Mouse (Mus musculus): ENCODE data around the gene Nxn.
A peak's percentile ranks its signal among the peaks of the same experiment; 100 is the strongest.

The Nxn gene

DNA sequence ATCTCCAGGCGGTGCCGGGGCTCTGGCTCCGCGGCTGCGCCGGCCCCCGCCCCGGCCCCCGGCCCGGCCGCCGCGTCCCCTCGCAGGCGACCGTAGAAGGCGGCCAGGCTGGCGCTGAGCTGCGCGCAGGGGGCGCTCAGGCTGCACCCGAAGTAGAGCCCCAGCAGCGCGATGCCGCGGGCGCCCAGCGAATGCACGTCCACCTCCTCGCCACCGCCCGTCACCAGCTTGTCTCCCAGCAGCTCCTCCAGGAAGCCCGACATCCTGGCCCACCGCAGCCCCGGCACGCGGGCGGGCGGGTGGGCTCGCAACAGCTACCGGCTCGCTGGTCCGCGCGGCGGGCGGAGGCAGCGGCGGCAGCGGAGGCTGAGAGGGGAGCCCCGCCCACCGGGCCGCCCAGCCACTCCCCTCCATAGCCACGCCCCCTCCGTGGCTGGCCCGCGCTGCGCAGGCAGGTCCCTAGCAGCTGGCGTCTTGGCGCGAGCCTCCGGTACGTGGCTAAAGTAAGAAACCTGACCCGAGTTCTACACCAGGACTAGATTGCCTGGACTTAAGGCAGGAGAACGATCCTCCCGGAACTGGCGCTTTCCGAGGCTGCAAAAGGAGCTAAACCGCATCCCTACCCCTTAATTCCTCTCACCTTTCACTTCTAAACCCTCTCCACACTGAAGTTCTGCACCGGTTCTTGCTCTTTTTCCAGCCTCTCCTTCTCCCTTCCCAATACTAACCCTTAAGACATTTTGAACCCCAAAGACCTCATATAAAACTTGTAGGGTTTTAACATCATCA, at the start of gene Nxn:
Gene Nxn, minus strand, starts transcription at position 343 of the 789 bp plus-strand sequence.
- peak; percentile 92 for DNase-seq

DNA sequence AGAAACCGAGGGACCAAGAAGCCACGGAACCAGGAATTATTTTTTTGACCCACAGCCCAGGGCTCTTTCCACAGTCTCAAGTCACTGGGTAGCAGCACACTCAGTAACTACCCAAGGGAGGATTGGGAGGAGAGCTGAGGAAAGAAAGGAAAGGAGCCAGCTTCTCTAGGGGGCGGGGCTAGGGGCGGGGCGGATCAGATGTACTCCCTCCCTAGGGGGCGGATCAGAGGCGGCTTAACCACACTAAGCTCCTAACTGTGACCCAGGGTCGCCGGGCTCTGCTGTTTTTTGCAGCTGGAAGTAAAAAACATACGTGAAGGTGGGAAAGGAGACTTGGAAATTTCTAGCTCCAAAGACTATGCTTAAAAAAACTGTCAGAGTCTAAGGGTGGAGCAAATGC, 47.3 kb upstream of the Nxn start:
- no peak for DNase-seq

DNA sequence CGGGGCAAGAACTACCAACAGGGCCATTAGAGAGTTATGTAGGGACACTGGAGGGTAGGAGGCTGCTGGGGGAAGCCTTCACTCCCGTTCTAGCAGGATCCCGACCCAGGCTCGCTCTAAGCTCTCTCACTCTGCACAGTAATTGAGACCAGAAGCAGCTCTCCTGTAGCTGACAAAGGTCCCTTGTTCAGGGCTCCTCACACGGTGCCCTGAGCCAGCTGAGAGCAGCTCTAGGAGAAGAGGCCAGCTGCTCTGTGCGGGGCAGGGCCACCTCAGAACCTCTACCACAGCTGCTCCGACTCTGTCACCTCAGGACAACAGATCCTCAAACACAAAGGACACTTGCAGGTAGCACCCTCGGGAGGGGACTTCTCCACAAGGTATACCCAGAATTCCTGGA, 46.5 kb upstream of the Nxn start:
- DNase-seq: no peak

DNA sequence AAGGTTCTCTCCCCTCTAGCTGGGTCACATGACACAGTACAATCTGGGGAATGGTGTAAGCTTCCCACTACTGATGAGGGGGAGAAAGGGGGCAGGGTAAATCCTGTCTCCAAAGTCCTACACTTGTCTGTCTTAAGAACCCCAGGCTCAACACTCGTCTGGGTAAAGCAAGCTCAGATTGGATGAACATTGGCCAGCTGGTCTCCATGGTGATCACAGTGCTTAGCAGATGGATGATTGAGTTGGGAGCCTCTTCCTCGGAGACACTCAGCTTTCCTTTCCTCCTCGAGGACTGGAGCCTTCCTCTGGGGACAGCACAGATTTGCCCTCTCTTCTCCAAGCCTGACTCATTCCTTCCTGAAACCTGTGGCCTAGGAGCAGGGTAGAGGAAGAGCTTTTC, 40.7 kb upstream of the Nxn start:
- no peak for DNase-seq

DNA sequence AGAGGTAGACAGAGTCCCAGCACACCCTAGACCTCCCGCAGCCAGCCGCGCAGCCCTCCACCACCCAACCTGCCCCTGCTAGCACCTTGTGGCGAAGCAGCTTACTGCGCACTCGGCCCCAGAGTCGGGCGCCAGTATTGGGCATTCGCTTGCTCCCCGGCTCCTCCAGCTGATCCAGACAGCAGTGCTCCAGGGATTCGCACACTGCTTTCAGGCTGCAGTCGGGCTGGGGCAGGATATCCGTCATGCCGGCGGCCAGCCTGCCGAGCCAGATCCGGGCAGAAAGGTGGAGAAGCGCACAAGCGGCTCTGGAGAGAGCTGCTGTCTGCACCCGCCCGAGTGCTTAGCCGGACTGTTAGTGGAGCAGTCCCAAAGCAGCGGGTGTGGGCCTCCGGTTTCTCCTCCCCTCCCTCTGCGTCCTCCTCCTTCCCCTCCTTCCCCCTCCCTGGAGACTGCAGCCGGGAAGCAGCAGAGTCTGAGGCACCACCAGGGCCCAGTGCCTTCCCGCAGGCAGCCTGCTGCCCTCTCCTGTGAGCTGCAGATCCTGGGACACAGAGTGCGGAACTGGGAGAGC, 38.0 kb upstream of the Nxn start:
- DNase-seq: peak; percentile 44

DNA sequence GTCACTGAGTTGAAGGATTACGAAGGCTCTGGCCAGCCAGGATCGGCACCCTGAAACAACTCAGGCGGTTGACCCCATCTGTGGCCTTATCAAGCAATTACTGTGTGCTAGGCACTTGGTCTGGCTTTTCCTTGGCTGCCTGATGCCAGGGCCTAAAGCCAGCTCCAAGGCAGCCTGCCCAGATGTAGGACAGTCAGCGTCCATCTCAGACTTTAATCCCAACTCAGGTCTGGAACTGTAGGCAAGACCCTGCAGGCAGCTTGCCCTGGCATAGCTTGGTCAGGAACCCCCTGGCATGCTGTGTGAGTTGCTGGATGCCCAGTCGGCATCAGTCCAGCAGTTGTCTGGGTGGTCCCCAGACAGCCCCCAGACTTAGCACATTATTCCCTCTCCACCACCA, 37.1 kb upstream of the Nxn start:
- no peak for DNase-seq

DNA sequence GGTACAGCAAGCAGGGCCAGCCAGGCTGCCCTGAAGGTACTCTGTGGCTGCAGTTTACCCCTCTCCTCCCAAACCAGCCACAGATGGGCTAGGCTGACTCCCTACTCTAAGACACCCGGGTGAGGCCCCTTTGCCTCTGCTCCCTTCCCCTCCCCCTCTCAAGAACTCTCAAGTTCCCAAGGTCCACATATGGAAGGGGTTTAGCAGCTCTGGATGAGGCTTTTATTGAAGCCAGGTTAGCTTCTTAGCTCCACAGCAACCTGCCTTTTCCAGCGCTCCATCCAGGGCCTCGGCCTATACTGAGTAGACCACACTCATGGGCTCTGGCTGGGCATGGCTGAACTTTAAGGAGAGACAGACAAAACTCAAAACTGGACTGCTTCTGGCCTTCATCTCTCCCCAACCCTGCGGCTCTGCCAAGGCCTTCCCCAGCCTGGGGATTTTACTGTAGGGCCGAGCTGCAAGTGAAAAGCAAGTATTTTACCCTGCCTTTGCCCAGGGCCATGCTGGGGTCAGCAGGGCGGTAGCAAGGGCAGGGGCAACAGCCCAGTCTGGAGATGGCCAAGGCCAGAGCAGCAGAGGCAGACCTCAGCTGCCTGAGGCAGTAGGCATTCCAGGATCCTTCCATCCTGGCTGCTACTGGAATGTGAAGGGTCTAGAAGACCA, 31.2 kb upstream of the Nxn start:
- no peak for DNase-seq

DNA sequence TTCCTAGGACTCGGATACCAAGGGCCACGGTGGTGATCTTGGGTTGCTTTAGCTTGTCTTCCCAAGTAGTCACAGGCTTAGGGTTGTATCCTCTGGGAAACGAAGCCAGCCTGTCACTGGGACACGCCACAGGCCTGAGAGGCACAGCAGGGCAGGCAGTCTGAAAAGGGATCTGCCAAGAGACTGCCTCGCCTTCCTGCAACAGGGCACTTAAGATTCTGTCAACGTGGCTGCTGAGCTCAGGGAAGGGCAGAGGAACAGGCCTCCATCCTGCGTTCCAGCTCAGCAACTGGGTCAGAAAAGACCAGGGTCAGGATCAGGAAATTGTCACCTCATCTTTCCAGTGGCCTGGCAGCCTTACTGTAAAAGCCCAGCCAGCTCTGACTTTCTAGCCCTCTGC, 30.6 kb upstream of the Nxn start:
- DNase-seq: no peak

DNA sequence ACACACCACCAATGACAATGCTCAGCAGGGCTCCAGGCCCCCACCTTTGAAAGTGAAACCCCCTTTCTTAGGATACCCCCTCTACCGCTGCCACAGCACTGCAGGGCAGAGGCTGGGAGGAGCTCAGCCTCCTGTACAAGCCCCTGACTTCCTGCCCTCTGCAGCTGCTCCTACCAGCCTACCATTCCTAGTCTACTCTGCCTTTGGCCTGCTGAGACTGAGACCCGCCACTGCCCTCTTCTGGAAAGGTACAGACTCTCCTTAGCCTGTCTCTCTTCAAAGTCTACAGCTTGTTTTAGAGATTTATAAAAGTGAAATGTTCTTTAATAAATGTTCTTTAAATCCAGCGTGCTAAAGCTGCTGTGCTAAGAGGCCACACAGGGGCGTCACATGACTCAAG, 30.1 kb upstream of the Nxn start:
- DNase-seq: no peak

DNA sequence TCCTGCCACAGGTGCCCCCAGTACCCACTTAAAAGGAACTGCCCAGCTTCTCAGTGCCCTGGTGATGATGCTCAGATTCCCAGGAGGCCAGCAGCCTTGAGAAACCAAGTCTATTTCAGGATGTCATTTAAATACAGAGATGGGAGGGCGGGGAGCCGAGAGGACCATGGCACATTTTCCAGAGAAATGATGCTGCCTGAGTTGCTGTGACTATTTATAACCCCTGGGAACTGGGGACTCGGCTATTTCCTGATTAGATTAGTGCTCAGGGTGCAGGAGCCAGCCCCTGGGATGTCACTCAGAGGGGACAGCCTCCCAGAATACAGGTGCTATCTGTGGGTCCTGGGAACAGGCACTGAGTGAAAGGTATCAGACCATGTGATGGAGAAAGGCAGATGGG, 28.8 kb upstream of the Nxn start:
- no peak for DNase-seq

DNA sequence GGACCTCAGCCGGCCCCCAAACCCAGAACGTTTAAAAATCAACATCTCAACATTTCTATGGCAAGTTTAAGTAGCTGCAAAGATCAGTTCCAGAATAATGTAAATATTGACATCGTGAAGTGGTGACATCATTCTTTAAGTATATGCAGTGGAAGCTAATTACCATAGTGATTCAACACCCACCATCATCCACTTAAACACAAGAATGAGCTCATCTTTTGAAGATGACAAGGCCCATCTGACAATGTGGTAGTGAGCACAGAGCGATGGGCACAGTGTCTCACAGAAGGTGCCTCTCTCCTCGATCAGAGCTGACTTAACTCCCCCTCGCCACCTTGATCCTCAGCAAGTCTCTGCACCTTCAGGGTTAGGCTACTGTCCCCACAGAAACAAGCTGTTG, 26.8 kb upstream of the Nxn start:
- no peak for DNase-seq

DNA sequence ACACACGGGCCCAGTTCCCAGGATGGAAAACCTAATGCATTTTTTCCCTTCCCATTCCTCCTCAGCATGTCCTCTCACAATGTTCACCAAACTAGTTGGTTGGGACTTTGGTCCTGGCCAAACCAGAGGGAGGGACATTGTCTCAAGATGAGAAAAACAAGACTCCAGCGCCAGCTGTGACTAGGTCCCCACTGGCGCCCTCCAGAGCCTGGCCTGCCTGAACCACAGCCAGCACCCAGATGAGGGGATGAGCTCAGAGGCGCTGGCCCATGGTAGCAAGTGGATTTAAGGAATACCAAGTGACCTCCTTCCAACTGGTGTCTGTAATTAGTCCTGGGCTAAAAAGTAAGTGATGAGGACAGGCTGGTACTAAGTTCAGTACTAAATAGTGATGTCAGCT, 22.0 kb upstream of the Nxn start:
- DNase-seq: no peak

DNA sequence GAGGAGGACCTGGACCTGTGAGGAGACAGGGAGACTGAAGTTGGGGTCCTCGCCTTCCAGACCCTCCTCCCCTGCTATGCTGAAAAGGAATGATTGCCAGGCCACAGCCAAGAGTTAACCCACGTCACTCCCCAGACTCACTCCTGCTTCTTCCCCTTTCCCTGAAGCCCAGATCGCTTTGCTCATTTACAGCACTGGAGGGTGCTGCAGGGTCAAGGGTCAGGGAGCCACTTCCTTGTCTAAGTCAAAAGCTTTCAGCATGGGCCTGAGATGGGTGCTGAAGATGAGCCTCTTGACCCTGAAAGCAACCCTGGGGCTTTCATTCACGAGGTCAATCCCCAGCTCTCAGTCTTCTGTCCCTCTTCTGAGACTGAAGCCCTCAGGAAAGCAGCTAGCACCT, 20.2 kb upstream of the Nxn start:
- no peak for DNase-seq

DNA sequence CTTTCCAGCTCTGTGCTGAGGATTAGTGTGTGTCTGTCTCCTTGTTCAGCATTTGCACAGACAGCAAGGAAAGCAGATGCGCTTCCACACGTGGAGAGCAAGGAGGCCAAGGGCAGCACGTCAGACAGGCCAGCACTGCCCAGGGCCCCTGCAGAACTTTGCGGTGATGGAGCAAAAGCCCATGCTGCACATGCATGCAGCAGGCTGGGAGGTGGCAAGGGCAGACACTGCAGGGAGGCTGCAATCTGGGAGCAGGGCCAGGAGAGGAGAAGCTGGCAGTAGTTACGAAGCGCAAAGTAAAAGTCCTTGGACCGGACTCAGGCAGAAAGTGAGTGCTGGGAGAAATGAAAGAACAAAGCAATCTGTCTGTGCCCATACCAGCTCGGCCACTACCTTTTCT, 19.5 kb upstream of the Nxn start:
- DNase-seq: peak; percentile 66

DNA sequence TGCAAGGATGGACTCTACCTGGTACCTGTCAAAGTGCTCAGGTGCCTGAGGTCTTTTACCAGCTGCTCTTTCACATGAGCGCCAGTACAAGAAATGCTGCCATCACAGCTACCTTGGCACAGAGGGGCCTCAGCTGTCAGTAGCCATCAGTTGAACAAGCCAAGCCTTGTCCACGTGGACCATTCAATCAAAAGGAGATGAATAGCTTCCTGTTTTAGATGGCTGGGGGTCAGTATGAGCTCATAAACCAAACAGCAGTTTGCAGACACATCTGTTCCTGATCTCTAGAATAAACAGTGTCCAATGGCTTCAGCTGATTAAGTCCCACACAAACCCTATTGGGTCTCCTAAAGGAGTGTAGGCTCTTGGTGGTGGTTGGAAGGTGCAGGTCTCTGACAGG, 17.0 kb upstream of the Nxn start:
- no peak for DNase-seq

DNA sequence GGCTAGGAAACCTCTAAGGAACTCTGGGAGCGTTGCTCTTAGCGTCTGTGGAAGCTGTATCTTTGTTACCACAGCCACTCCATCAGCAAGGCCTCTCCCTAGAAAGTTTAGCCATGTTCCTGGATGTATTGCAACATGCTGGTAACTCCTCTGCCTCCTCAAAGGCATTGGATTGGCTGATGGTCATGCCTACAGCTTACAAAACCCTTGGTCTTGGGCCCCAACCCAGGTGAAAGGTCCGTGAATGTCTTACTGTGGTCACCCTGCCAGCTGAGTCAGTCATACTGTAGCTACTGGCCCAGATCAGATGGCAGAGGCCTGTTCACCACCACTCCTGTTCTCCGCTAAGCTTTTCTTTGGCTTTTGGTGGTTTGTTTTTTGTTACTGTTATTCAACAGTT, 16.1 kb upstream of the Nxn start:
- no peak for DNase-seq

DNA sequence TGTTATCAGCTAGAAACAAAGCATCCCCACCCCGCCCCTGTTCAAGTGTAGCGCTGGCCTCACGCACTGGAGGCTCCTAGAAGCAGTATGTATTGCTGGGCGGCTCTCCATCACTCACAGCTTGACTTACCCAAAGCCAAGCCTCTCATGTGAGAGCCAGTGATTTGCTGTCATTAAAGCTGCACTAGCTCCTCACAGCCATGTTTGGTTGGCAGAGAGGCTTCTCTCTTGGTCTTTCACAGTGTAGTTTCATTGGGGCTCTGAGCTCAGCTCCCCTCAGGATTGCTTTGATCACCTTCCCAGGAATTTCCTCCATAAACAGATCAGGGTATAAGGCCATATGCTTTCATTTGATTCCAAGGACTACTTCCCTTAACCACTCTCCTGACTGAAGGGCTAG, 14.3 kb upstream of the Nxn start:
- DNase-seq: no peak

DNA sequence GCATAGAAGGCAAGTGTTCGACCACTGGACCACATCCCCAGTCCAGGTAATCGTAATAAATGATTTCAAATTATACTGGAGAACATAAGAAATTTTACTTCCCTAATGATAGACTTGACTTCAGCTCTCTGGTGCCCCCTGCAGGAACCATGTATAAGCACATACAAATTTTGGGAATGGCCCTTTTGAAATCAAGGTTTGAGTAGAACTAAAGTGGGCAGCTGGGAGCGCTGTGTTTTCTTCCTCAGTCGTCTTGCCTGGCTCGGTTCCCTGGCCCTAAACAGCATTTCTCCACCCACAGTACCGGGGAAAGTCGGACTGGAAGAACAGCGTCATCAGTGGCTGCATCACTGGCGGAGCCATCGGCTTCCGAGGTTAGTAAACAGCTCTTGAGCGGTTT, 11.9 kb upstream of the Nxn start:
- DNase-seq: peak; percentile 39

DNA sequence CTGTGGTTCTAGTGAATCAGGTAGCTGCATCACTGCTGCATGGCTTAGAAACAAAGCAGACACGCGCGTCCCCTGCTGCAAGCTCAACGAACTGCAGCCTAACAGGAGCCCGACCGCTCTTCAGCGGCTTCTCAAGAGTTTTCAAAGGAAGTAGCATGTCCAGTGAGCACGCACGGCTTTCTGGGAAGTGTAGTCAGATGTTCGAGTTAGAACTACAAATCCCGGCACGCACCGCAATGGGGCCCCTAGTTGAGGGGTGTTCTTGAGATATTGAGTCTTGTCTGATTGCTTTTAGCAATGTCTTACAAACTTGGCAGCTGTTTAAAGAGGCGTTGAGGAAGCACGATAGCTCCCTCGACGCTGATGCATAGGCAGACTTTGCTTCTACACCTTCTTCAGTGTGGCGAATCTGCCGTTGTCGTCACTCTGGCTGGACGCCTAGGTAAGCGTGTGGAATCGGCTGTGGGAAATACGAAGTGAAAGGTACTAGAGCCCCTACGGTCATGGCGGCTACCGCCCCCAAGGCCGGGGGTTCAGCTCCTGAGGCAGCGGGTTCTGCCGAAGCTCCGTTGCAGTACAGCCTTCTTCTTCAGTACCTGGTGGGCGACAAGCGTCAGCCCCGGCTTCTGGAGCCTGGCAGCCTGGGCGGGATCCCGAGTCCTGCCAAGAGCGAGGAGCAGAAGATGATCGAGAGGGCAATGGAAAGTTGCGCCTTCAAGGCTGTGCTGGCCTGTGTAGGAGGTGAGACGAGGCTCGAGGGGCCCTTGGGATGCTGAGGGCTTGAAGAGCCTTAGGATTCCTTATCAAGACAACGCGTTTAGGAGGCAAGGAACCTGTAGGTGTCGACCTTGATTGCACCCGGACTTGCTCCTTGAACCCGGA, 8.0 kb upstream of the Nxn start, which contains the start of gene Timm22:
Gene Timm22, plus strand, starts transcription at position 251 of the 882 bp plus-strand sequence.
- peak; percentile 97 for DNase-seq

DNA sequence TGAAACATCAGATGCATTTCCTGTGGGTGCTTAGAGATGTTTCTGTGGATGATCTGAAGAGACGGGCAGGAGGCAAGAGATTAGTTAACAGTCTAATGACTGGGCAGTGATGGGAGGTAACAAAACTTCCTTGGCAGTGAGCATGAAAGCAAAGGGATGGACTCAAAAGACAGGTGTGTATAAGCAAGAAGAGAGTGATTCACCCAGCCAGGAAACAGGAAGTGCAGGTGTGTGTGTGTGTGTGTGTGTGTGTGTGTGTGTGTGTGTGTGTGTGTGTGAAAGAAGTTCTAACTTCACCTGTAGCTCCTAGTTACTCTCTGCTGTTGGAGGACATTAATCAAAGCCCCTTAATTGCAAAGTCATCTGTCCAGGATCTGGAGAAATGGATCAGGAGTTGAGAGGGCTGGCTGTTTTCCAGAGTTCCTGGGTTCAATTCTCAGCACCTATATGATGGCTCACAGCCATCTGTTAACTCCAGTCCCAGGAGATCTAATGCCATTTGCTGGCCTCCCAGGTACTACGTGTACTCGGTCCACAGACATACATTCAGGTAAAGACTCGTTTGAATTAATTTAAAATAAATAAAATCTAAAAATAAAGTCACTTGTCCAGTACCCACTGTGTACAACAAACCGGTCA, 6.8 kb upstream of the Nxn start:
- DNase-seq: peak; percentile 44

DNA sequence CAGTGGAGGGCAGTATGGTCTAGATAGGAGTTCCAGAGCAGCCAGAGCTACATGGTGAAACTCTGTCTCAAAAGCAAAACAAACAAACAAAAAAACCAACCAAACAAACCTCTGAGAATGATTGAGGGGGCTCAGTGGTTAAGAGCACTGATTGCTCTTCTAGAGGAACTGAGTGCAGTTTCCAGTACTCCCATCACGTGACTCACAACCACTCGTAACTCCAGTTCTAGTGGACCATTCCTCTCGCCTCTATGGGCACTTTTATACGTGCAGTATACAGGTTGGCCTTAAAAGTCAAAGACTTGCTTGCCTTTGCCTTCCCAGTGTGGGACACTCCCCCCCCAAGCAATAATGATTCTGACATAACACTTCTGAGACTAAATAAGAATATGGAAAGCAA, 6.2 kb upstream of the Nxn start:
- DNase-seq: no peak

DNA sequence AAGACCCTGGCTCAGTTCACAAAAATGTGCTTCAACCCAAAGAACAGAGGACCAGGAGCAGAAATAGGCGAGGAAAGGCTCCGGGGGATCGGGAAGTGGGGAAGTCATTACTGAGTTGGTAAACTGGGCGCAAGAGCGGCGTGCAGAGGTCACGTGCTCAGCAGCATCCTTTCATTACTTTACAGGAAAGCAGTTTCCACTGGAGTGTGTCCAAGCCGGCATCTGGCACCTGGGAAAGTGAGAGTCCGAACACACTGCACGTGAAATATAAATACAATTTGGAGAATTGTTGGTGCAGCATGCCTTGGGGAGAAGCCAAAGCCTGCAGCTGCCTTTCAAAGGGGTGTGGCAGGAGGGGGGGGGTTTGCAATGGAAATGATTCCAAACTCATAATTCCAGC, 2.5 kb upstream of the Nxn start:
- DNase-seq: no peak
